Mouse (Mus musculus): ENCODE measurements around the gene Ddx42. TPM values are rescaled to one million over a fixed set of nuclear protein-coding genes. Genes with fewer than 3 reads are reported as not detected.
A peak's percentile ranks its signal among the peaks of the same experiment; 100 is the strongest.

Gene Ddx42
- polyA plus RNA-seq, 1 experiment from 2014 or later: 78.0 TPM

DNA sequence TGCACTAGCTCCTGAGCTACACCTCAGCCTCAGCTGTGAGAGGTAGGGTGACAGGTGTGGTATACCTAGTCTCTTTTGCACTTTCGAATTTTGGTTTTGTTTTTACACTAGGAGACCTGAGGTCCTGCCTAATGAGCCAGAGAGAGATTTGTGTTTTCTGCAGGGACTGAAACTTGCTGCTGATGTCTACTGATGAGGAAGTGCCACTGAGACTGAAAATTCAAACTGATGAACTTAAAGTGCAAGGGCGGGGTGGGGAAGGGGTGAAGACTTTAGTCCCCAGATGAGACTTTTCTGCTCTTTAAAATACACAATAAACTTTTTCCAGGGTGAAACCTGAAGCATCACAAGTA lies 36.3 kb upstream of the Ddx42 start:
- Histone ChIP-seq H3K27ac (no peak overlapping the region), H3K4me2 (replicated peaks) (no peak overlapping the region), H3K4me3 (replicated peaks; ENCODE audit: low read length) (no peak overlapping the region), H3K9ac (no peak overlapping the region), H3K27me3 (ENCODE audit: control insufficient read depth, insufficient read depth, low read length) (no peaks in the 10 kb centered on the region), H3K4me1 (replicated peaks; ENCODE audit: control insufficient read depth, insufficient read depth, low read length) (no peaks in the 10 kb centered on the region), H3K9me3 (ENCODE audit: control insufficient read depth, low read length) (no peaks in the 10 kb centered on the region), H3K36me3 (replicated peaks; ENCODE audit: control insufficient read depth, insufficient read depth) (peaks cover 38% of the 10 kb centered on the region)
- ATAC-seq (ENCODE audit: low FRiP score) (no peak), DNase-seq (ENCODE audit: low spot score) (no peak)
- 93% methylated on average over 2 of the region's 2 CpGs for WGBS

DNA sequence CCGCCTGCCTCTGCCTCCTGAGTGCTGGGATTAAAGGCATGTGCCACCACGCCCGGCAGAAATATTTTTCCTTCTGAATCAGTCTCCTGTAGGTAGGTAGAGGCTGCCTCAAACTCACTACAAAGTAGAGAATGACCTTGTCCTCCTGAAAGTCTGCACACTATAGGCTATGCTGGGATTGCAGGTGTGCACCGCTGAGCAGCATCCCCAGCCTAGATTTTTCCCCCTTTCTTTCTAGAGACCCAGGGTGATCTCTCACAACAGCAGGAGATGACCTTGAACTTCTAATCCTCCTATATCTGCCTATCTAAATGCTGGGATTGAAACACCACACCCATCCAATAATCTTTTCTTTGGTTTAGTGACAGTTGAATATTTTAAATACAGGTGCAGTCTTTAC lies 29.4 kb upstream of the Ddx42 start:
- peaks cover 2% of the 10 kb centered on the region; the same call in 1 of the 2 replicates for H3K4me1 ChIP-seq (replicated peaks; ENCODE audit: control insufficient read depth, insufficient read depth, low read length)
- peaks cover 29% of the 10 kb centered on the region for H3K36me3 ChIP-seq (replicated peaks; ENCODE audit: control insufficient read depth, insufficient read depth)
- H3K27ac ChIP-seq: no peak overlapping the region
- DNase-seq (ENCODE audit: low spot score) (no peak), ATAC-seq (ENCODE audit: low FRiP score) (no peak)
- H3K9me3 ChIP-seq (ENCODE audit: control insufficient read depth, low read length): no peaks in the 10 kb centered on the region
- H3K27me3 ChIP-seq (ENCODE audit: control insufficient read depth, insufficient read depth, low read length): no peaks in the 10 kb centered on the region
- H3K9ac ChIP-seq: no peak overlapping the region
- WGBS: 96% methylated on average over 4 of the region's 4 CpGs
- no peak overlapping the region for H3K4me3 ChIP-seq (replicated peaks; ENCODE audit: low read length)
- H3K4me2 ChIP-seq (replicated peaks): no peak overlapping the region

DNA sequence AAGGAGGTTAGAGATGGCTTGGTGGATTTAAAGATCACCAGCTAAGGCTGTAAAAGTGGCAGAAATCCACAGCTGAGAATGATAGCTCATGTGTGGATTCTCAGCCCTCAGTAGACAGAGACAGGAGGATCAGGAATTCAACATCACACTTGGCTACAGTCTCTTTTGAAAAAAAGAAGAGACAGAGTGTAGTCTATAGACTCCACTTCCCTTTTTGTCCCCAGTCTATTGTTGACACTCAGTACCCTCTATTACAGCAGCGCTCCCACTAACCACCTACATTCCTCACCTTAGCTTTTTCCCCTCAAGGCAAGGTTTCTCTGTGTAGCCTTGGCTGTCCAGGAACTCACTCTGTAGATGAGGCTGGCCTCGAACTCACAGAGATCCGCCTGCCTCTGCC lies 25.0 kb upstream of the Ddx42 start:
- H3K4me3 ChIP-seq (replicated peaks; ENCODE audit: low read length): no peak overlapping the region
- H3K4me2 ChIP-seq (replicated peaks): no peak overlapping the region
- no peaks in the 10 kb centered on the region for H3K27me3 ChIP-seq (ENCODE audit: control insufficient read depth, insufficient read depth, low read length)
- H3K36me3 ChIP-seq (replicated peaks; ENCODE audit: control insufficient read depth, insufficient read depth): peaks cover 7% of the 10 kb centered on the region; the same call in 1 of the 2 replicates
- no peak overlapping the region for H3K9ac ChIP-seq
- whole genome bisulfite sequencing: 99% methylated on average over 3 of the region's 3 CpGs
- ATAC-seq (ENCODE audit: low FRiP score) (no peak), DNase-seq (ENCODE audit: low spot score) (no peak)
- H3K9me3 ChIP-seq (ENCODE audit: control insufficient read depth, low read length): no peaks in the 10 kb centered on the region
- no peak overlapping the region for H3K27ac ChIP-seq
- peaks cover 10% of the 10 kb centered on the region; the same call in 1 of the 2 replicates for H3K4me1 ChIP-seq (replicated peaks; ENCODE audit: control insufficient read depth, insufficient read depth, low read length)

DNA sequence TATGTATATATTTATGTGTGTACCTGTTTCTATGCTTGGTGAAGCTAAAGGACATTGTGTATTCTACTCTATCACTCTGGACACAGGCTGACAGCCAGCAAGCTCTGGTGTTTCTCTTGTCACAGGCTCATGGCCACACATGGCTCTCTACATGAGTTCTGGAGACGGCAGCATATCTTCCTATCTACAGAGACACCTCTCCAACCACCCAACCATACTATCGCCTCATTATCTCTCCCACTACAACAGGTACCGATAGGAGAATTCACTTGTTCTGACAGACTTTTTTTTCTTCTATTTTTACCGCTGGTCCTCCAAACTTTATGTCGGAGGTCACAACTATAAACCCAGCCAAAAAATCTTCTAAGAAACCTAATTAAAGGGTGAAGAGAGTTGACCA lies 24.5 kb upstream of the Ddx42 start:
- WGBS: 90% methylated on average over 5 of the region's 5 CpGs
- DNase-seq (ENCODE audit: low spot score) (no peak), ATAC-seq (ENCODE audit: low FRiP score) (no peak)
- H3K4me3 ChIP-seq (replicated peaks; ENCODE audit: low read length): peak overlapping the region; percentile 69
- H3K36me3 ChIP-seq (replicated peaks; ENCODE audit: control insufficient read depth, insufficient read depth): peaks cover 10% of the 10 kb centered on the region; the same call in 1 of the 2 replicates
- H3K9ac ChIP-seq: no peak overlapping the region
- H3K27ac ChIP-seq: no peak overlapping the region
- H3K9me3 ChIP-seq (ENCODE audit: control insufficient read depth, low read length): no peaks in the 10 kb centered on the region
- H3K4me1 ChIP-seq (replicated peaks; ENCODE audit: control insufficient read depth, insufficient read depth, low read length): peaks cover 10% of the 10 kb centered on the region; the same call in 1 of the 2 replicates
- H3K27me3 ChIP-seq (ENCODE audit: control insufficient read depth, insufficient read depth, low read length): no peaks in the 10 kb centered on the region
- H3K4me2 ChIP-seq (replicated peaks): peak overlapping the region; percentile 71

DNA sequence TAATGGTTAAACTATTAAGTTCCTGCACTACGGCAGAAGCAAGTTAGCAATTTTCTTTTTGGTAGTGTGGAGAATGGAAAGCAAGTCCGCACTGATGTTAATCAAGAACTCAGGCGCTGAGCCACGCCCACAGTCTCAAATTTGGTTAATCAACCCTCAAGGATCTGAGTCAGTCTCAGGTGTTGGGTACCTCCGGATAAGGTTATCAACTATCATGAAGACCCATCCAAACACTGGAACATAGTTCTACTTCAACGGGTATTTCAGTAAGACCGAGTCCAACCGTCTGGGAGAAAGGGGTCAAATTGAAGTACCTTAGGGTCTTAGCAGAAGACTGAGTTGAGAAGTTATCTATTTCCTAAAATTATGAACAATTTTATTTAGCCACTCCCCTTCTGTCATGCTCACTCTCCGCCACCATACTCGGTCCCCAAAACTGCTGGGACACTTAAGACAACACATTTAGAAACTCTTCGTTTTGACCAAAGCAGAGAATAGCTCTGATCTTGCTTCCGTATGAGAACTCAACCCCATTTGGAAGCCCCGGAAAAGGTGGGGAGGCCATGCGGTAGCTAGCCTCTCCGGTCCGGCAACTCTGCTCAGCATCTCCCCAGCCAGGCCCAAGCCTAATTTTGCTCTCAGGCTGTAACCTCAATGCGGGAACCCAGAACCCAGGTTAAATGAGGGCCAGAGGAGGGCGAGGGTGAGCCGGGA lies 23.9 kb upstream of the Ddx42 start:
- peak overlapping the region; percentile 69 for H3K4me3 ChIP-seq (replicated peaks; ENCODE audit: low read length)
- ATAC-seq (ENCODE audit: low FRiP score) (peak; percentile 71), DNase-seq (ENCODE audit: low spot score) (no peak)
- H3K4me2 ChIP-seq (replicated peaks): peak overlapping the region; percentile 71
- no peaks in the 10 kb centered on the region for H3K27me3 ChIP-seq (ENCODE audit: control insufficient read depth, insufficient read depth, low read length)
- no peaks in the 10 kb centered on the region for H3K9me3 ChIP-seq (ENCODE audit: control insufficient read depth, low read length)
- peak overlapping the region; percentile 85 for H3K27ac ChIP-seq
- H3K36me3 ChIP-seq (replicated peaks; ENCODE audit: control insufficient read depth, insufficient read depth): peaks cover 16% of the 10 kb centered on the region
- peak overlapping the region; percentile 71 for H3K9ac ChIP-seq
- 13% methylated on average over 19 of the region's 19 CpGs for WGBS
- peaks cover 10% of the 10 kb centered on the region; the same call in 1 of the 2 replicates for H3K4me1 ChIP-seq (replicated peaks; ENCODE audit: control insufficient read depth, insufficient read depth, low read length)

DNA sequence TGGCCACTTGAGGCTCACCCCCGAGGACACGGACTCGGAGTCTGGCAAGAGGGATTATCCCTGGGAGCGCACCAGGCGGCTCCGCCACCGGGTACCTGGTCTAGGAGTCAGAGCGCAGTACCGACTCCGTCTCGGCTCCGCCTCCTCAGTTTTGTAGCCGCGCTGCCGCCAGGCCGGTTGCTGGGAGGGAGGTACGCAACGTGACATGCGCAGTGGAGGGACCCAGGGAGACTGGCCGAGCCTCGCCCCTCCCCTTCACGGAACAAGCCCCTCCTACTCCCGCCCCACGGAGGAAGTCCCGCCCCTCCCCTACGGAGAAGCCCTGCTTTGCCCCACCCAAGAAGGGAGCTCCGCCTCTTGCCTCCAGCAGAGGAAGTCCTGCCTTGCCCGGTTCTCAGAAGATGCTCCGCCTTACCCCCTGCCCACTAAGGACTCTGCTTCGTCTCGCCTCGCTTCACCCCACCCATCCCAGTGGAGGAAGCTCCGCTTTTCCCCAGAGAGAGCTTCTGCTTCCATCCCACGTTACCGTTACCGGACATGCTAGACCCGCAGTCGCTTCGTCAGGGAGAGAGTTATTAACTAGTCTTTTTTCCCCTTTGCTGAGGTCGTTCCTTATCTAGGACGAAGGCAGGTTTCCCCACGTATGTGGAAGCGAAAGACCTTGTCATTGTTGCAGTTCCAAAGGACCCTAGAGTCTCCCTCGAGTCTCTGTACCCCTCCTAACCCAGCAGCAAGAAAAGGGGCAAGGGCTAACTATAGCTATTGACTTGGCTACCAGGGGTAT lies 23.2 kb upstream of the Ddx42 start:
- H3K4me3 ChIP-seq (replicated peaks; ENCODE audit: low read length): peak overlapping the region; percentile 69
- no peaks in the 10 kb centered on the region for H3K9me3 ChIP-seq (ENCODE audit: control insufficient read depth, low read length)
- H3K4me2 ChIP-seq (replicated peaks): peak overlapping the region; percentile 71
- WGBS: under 1% methylated on average over 43 of the region's 44 CpGs
- no peaks in the 10 kb centered on the region for H3K27me3 ChIP-seq (ENCODE audit: control insufficient read depth, insufficient read depth, low read length)
- peaks cover 23% of the 10 kb centered on the region for H3K36me3 ChIP-seq (replicated peaks; ENCODE audit: control insufficient read depth, insufficient read depth)
- ATAC-seq (ENCODE audit: low FRiP score): peak; percentile 96
- peak overlapping the region; percentile 71 for H3K9ac ChIP-seq
- peaks cover 10% of the 10 kb centered on the region; the same call in 1 of the 2 replicates for H3K4me1 ChIP-seq (replicated peaks; ENCODE audit: control insufficient read depth, insufficient read depth, low read length)
- peak overlapping the region; percentile 85 for H3K27ac ChIP-seq
- peak; percentile 94 for DNase-seq (ENCODE audit: low spot score)

DNA sequence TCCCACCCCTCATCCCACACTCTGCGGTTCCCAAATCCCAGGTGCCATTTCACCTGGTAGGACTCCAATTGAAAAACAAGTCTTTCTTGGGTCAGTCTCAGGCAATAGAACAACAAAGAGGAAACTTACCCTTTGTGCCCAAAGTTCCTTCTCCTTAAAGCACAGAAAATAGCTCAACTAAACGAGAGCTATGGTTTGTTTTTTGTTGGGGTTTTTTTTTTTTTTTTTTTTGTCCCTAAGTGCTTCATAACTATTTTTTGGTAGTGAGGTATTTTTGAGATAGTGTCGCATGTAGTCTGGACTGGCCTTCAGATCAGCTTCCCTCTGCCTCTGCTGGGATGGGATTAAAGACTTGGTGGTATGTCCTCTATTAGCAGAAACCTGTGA lies 22.6 kb upstream of the Ddx42 start:
- Histone ChIP-seq H3K36me3 (replicated peaks; ENCODE audit: control insufficient read depth, insufficient read depth) (peaks cover 29% of the 10 kb centered on the region), H3K27ac (peak overlapping the region; percentile 85), H3K27me3 (ENCODE audit: control insufficient read depth, insufficient read depth, low read length) (no peaks in the 10 kb centered on the region), H3K4me1 (replicated peaks; ENCODE audit: control insufficient read depth, insufficient read depth, low read length) (peaks cover 10% of the 10 kb centered on the region; the same call in 1 of the 2 replicates), H3K4me3 (replicated peaks; ENCODE audit: low read length) (peak overlapping the region; percentile 69), H3K9ac (peak overlapping the region; percentile 61), H3K4me2 (replicated peaks) (peak overlapping the region; percentile 64), H3K9me3 (ENCODE audit: control insufficient read depth, low read length) (no peaks in the 10 kb centered on the region)
- 43% methylated on average over 3 of the region's 3 CpGs for WGBS
- no peak for ATAC-seq (ENCODE audit: low FRiP score)
- DNase-seq (ENCODE audit: low spot score): no peak

DNA sequence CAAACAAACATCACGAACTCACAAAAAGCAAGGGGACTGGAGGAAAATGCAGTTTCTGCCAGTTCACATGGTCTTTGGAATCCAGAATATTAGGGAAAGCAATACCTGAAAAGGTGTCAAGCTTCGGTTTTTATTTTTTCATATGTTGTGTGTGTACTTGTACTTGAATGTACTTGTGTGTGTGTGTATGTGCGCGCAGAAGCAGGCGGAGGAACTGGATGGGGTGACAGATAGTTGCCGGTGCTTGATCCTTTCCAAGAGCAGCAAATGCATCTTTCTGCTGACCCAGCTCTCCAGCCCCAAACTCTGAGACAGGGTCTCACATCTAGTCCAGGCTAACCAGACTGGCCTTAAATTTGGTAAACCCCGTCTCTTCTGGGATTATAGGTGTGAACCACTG lies 21.8 kb upstream of the Ddx42 start:
- no peak for ATAC-seq (ENCODE audit: low FRiP score)
- DNase-seq (ENCODE audit: low spot score): no peak
- peaks cover 33% of the 10 kb centered on the region for H3K36me3 ChIP-seq (replicated peaks; ENCODE audit: control insufficient read depth, insufficient read depth)
- H3K9me3 ChIP-seq (ENCODE audit: control insufficient read depth, low read length): no peaks in the 10 kb centered on the region
- H3K9ac ChIP-seq: no peak overlapping the region
- H3K4me3 ChIP-seq (replicated peaks; ENCODE audit: low read length): no peak overlapping the region
- H3K27me3 ChIP-seq (ENCODE audit: control insufficient read depth, insufficient read depth, low read length): no peaks in the 10 kb centered on the region
- peaks cover 10% of the 10 kb centered on the region; the same call in 1 of the 2 replicates for H3K4me1 ChIP-seq (replicated peaks; ENCODE audit: control insufficient read depth, insufficient read depth, low read length)
- H3K27ac ChIP-seq: no peak overlapping the region
- WGBS: 96% methylated on average over 7 of the region's 7 CpGs
- H3K4me2 ChIP-seq (replicated peaks): no peak overlapping the region

DNA sequence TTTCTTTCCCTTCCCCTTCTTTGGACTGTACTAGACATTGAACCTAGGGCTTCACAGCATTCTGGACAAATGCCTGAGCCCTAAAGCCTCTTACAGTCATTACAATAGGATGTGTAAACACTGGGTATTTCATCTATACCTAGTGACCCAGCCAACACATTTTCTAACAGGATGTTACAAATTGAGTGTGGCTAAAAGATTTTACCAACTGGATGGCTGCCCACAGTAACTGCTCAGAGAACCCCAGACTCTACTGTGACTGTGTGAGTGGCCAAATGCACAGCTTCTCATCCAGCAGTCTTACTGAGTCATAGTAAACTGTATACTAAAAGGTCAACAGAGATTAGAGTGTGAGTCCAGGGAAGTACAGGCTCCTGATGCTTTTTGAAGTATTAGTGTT lies 21.4 kb upstream of the Ddx42 start:
- H3K27me3 ChIP-seq (ENCODE audit: control insufficient read depth, insufficient read depth, low read length): no peaks in the 10 kb centered on the region
- H3K4me3 ChIP-seq (replicated peaks; ENCODE audit: low read length): no peak overlapping the region
- ATAC-seq (ENCODE audit: low FRiP score) (no peak), DNase-seq (ENCODE audit: low spot score) (no peak)
- H3K9ac ChIP-seq: no peak overlapping the region
- no peaks in the 10 kb centered on the region for H3K9me3 ChIP-seq (ENCODE audit: control insufficient read depth, low read length)
- no peak overlapping the region for H3K27ac ChIP-seq
- H3K36me3 ChIP-seq (replicated peaks; ENCODE audit: control insufficient read depth, insufficient read depth): peaks cover 37% of the 10 kb centered on the region
- peaks cover 10% of the 10 kb centered on the region; the same call in 1 of the 2 replicates for H3K4me1 ChIP-seq (replicated peaks; ENCODE audit: control insufficient read depth, insufficient read depth, low read length)
- no peak overlapping the region for H3K4me2 ChIP-seq (replicated peaks)
